Mouse (Mus musculus) megakaryocyte-erythroid progenitor cell, adult 5-6 weeks (primary cell): ENCODE results near the gene Socs7. TPM values are rescaled to one million over a fixed set of nuclear protein-coding genes. Genes with fewer than 3 reads are reported as not detected.

Source experiments
- ATAC-seq: replicated peaks from 2 replicates; pipeline ENCODE4 v1.8.0; 2016; ENCODE audit warnings: mild to moderate bottlenecking, inconsistent platforms; ENCODE audit not compliant: severe bottlenecking, poor library complexity, low FRiP score, low TSS enrichment
- total RNA-seq, 2 experiments: library from RNA; stranded (forward) in 1 of 2; stranded (reverse) in 1 of 2; fragments of 200-1000, 215-1000 nt in 1 of 2; fragments of >200 nt in 1 of 2; fragmentation: Nextera tagmentation in 1 of 2; gene quantifications; 2 replicates each; pipeline ENCODE4 v1.2.3; 2014 to 2017

The Socs7 gene
- total RNA-seq, 2 experiments from 2014 or later: 9.0 to 15.8 TPM

DNA sequence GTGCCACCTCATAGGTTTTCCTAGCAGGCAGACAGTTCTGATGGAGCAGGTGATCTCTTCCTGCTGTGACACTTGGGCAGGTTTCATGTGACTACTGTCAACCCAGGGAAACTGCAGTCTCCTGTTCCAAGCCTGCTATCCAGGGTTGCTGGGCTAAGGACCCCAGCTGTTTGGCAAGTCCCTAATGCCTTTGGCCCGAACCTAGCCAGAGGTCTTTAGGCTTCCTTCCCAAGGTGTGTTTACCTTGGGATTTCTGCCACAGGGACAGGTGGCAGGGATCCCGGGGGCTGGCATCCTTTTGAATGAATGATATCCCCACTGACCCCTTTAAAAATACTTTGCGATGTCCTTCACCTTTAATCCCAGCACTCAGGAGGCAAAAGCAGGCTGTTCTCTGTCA is 45.1 kb downstream of the Socs7 start:
- no peak for ATAC-seq

GRCm38 (mm10) chr11:97408171-97408570 is 45.8 kb downstream of the Socs7 start:
- peak; percentile 41; the same call in 1 of the 2 replicates for ATAC-seq

DNA sequence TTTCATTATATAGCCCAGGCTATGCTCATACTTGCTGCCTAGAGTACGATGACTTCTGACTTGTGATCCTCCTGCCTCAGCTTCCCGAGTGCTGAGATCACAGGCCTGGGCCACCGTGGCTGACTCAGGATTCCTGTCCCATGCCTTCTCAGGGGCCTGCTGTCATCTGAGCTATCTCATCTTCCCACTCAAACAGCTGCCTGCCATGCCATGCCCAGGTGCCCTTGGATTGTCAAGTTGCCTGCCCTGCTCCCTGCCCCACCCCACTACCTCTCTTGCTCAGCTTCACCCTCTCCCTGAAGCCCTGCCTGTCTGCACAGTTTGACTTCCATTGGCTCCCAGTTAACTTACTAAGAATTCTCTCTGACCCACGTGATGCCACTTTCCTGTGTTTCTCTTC is 48.6 kb downstream of the Socs7 start:
- ATAC-seq: no peak

DNA sequence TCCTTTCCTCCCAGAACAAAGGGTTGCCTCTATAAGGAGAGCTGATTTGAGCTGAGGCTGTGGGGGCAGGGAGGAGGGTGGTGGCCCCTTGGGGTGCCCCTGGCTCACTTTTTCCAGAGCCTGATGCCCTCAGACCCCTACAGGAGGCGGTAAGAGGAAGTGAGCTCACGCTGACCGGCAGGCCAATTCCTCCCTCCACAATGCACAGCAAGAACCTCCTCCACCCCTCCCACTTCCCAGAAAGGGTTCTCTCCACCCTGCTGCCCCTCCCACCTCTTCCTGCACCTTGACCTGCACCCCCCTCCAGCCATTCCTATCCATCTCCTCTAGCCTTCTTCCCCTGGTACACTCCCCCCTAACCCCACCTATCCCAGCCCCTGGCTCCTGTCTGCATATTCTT is 49.8 kb downstream of the Socs7 start:
- ATAC-seq: no peak

GRCm38 (mm10) chr11:97412808-97413347 is 50.5 kb downstream of the Socs7 start:
- no peak for ATAC-seq

DNA sequence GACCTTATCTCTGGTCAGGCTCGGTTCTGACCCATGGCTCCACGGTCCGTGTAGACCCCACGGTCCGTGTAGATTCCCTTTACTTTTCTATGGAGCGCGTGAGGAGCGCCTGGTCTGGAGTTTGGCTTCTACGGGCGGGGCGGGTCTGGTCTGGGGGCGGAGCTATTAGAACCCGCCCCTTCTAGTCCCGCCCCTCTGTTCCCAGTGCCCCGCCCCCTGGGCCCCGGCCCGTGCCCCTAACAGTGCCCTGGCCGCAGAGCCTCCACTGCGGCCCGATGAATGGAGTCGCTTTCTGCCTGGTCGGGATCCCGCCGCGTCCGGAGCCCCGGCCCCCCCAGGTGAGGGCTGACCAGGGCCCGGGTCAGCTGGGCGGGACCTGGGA is 53.0 kb downstream of the Socs7 start, which contains the start of gene Arhgap23:
Arhgap23 (plus strand) TSS at position 204 of the 382 bp plus-strand sequence.
- ATAC-seq: peak; percentile 54

- ATAC-seq: peak; percentile 36
These were observed 53.6 kb downstream of the Socs7 start for GRCm38 (mm10) chr11:97415712-97416636.

DNA sequence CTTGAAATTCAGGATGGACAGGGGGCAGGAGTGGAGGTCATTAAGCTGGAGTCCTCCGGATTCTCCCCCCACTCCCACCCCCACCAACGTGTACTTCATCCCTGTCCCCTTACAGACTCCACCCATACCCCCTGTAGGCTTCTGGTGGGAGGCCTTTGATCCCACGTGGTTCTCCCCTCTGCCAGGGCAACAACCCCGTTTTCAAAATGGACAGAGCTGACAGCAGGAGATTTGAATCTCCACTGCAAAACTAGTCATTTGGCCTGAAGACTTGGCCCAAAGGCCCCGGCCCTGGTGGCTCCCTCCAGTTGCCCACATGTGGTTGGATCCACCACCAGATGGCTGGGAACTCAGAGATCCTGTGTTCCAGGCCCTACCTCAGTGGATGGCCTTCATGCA is 54.3 kb downstream of the Socs7 start:
- ATAC-seq: 0 out of 2 replicates have a peak, but pooled peaks have one; percentile 15

GRCm38 (mm10) chr11:97418834-97419539 is 56.6 kb downstream of the Socs7 start:
- no peak for ATAC-seq

- no peak for ATAC-seq
These were observed 57.2 kb downstream of the Socs7 start for GRCm38 (mm10) chr11:97419540-97419900.

- ATAC-seq: no peak
These were observed 60.2 kb downstream of the Socs7 start for GRCm38 (mm10) chr11:97422507-97422906.

DNA sequence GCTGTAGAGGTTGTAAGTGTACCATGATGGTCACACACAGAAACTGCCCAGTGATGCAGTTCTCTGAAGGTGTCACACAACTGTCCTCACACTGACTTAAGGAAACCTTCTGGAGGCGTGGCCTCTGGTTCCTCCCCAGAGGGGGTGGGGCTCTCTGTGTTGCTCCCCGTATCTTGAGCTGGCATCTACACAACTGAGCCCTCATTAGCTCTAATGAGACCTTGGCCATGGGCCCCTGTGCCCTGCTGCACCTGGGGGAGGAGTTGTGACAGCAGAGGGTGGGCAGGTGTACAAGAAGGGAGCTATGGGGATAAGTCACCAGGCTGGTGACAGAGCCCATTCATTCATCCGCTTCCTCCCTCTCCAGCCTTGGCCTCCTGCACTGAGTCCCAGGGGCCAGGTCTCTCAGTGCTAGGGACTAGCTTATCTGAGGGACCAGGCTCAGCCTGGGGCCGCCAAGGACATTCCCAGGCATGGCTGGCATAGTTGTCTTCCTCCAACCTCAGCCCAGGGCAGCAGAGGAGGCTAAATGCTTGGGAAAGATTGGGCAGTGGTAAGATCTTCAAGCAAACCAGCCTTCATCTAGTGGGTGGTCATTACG is 61.8 kb downstream of the Socs7 start:
- ATAC-seq: peak; percentile 51

- ATAC-seq: no peak
These were observed 62.5 kb downstream of the Socs7 start for GRCm38 (mm10) chr11:97424802-97425201.

DNA sequence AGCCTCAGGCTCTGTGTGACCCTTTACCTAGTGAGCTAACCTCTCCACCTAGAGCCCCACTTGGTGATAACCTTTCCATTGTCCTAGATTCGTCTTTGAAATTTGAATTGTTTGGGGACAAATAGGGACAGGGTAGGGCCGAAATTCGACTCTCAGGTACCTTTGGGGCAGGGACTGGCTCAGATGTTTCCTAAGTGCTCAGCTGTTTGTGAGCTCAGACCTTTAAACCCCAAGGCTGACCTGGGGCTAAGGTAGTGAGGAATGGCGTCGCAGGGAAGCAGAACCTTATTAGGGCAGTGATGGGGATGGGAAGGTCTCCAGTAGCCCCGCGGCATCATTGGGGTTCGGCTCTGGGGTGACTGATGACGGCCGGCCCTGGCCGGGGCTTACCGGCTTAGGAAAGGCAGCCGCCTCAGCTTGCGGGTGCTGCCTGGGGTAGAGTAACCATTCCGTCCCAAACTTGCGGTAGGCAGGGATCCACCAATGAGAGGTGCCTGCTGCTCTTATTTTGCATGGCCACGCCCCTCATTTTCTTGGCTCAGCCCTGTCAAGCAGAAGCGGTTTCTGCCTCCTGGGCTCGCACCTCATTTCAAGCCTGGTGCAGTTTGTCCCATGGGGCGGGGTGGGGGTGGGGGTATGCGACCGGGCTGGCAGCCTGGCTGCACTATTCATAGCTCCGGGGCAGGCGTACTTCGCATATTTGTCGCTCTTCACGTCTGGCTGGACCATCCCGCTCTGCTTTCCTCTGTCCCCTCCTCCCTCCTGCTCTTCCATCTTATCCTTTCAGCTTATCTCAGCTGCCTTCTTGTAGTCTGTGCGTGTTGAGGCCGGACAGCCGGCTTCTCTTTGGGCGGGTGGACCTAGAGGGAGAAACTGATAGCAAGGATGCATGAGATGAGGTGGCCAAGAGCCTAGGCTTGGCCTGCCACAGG is 65.7 kb downstream of the Socs7 start:
- ATAC-seq: peak; percentile 81

DNA sequence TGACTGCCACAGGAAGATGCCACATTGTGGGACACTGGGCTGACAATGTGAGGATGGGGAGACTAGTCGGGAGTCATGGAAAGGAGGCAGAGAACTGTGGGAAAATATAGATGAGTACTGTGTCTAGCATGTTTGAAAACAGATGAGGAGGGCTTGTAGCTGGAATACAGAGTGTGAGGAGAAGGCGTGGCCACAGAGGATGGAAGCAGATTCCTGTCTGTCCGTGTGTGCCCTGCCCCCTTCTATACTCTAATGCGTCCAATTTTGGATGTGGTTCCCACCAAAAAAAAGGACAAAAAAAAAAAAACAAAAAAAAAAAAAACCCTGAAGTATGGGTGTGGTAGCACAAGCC is 66.4 kb downstream of the Socs7 start:
- no peak for ATAC-seq

DNA sequence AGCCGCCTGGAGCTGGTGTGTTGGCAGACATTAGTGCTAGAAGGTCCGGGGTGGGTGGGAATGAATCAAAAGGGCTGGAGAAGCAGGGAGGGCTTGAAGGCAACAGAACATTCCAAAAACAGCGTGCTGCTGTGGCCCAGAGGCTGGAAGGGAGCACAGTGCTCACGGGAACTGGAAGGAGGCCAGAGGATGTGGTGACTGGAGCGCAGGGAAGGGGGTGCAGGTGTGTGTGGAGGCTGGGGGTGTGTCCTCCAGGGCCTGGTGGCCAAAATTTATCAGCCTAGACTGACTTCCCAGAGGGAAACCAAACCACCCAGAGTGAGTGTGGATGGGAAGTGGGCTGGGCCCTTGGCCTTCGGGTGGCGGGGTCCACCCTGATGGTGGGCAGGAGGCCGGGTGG is 67.3 kb downstream of the Socs7 start:
- no peak for ATAC-seq

- ATAC-seq: peak; percentile 18; the same call in 1 of the 2 replicates
These were observed 69.7 kb downstream of the Socs7 start for GRCm38 (mm10) chr11:97432015-97432414.

DNA sequence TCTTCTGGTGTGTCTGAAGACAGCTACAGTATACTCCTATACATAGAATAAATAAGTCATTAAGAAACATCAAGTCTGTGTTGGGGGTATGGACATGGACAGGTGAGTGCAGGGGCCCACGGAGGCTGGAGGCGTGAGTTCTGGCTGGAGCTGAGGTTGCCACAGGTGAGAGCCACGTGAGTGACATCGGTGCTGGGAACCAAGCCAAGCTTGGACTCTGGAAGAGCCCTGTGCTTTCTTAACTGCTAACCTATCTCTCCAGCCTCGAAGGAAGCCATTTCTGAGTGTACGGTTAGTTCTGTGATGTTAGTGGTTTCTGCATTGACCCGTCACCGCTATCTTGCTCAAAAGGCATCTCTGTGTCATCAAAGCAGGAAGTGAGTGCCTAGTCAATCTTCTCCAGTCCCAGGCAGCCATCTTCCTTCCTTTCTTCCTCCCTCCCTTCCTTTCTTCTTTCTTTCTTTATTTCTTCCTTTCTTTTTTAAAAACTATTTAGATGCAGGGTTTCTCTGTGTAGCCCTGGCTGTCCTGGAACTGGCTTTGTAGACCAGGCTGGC is 70.7 kb downstream of the Socs7 start:
- ATAC-seq: no peak

- no peak for ATAC-seq
These were observed 71.8 kb downstream of the Socs7 start for GRCm38 (mm10) chr11:97434121-97434520.
